Mouse (Mus musculus) kidney, embryonic 14.5 days (tissue): ENCODE measurements at regions not wholly inside any gene's neighbourhood (a gene's known extent, or its start where the extent isn't known, plus 50 kb on each side); places are given as distances from the start of the nearest gene placed in this dataset.

Experiments
- ATAC-seq: fragments of 200-750 bp; cut with Nextera tagmentation; 2 replicates; pipeline ENCODE4 v1.8.0; 2017; ENCODE audit warnings: moderate number of reproducible peaks, mild to moderate bottlenecking, moderate TSS enrichment, moderate library complexity; ENCODE audit not compliant: low FRiP score, low TSS enrichment
- H3K27ac ChIP-seq: fragments of 300-500 bp; sonication (generic); 2 replicates; pipeline ENCODE4 v1.5.1; 2014; ENCODE audit warnings: low read depth, mild to moderate bottlenecking, low read length, moderate library complexity, mixed read lengths
- H3K27me3 ChIP-seq: fragments of 300-500 bp; sonication (generic); 2 replicates; pipeline ENCODE4 v1.6.1; 2014; ENCODE audit warnings: mild to moderate bottlenecking, low read length; ENCODE audit not compliant: control insufficient read depth, insufficient read depth
- H3K36me3 ChIP-seq: fragments of 300-500 bp; sonication (generic); 2 replicates; pipeline ENCODE4 v1.6.1; 2014; ENCODE audit warnings: low read length, mixed read lengths; ENCODE audit not compliant: control insufficient read depth, insufficient read depth
- H3K4me1 ChIP-seq: fragments of 300-500 bp; sonication (generic); 2 replicates; pipeline ENCODE4 v1.6.1; 2014; ENCODE audit warnings: low read length, mixed read lengths; ENCODE audit not compliant: control insufficient read depth, insufficient read depth
- H3K4me2 ChIP-seq: fragments of 300-500 bp; sonication (generic); replicated peaks from 2 replicates; pipeline ENCODE4 v1.6.1; 2014; ENCODE audit warnings: low read depth, mild to moderate bottlenecking, low read length
- H3K4me3 ChIP-seq: fragments of 300-500 bp; sonication (generic); 2 replicates; pipeline ENCODE4 v1.5.1; 2014; ENCODE audit warnings: mild to moderate bottlenecking, low read length
- H3K9ac ChIP-seq: fragments of 300-500 bp; sonication (generic); 2 replicates; pipeline ENCODE4 v1.6.1; 2014; ENCODE audit warnings: low read depth, mild to moderate bottlenecking, low read length, moderate library complexity
- H3K9me3 ChIP-seq: fragments of 300-500 bp; sonication (generic); 2 replicates; pipeline ENCODE4 v1.6.1; 2016; ENCODE audit warnings: low read length; ENCODE audit not compliant: control insufficient read depth
- WGBS: fragments of 180-500 bp; shearing (Covaris S2); extraction: QIAGEN DNeasy Blood & Tissue Kit; methylation state at CpG from one replicate; pipeline ENCODE4 v1.1.7; 2014; 5-methylcytosine and 5-hydroxymethylcytosine counted together

DNA sequence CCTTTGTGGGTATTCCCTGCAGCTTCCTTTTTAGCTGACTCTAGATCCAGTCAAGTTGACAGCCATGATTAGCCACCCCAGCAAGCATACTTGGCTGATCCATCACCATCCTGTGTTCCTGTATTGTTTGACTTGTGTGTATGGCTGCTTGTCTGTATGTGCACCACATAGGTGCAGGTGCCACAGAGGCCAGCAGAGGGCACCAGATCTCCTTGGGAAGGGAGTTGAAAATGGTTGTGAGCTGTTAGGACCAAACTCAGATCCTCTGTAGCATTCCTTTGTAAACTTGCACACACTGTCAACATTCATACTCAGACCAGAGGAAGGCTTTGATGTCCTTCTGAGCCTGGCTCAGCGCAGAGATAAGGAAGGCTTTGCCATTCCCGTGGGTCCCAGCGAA, 169.0 kb upstream of the Sfswap start:
- Histone ChIP-seq H3K4me1 (no peaks in the 10 kb centered on the region), H3K27me3 (no peaks in the 10 kb centered on the region), H3K27ac (no peak overlapping the region), H3K9me3 (peaks cover 4% of the 10 kb centered on the region; the same call in 1 of the 2 replicates), H3K4me2 (no peak overlapping the region), H3K9ac (no peak overlapping the region), H3K36me3 (no peaks in the 10 kb centered on the region), H3K4me3 (no peak overlapping the region)
- WGBS, result 97% methylated on average over 3 of the region's 3 CpGs
- ATAC-seq, result no peak

- H3K27ac ChIP-seq, result no peak overlapping the region
- WGBS, result 58% methylated on average over 7 of the region's 7 CpGs
- no peak overlapping the region for H3K9ac ChIP-seq
- H3K4me2 ChIP-seq, result no peak overlapping the region
- H3K27me3 ChIP-seq, result no peaks in the 10 kb centered on the region
- H3K4me1 ChIP-seq, result no peaks in the 10 kb centered on the region
- no peak overlapping the region for H3K4me3 ChIP-seq
- H3K9me3 ChIP-seq, result no peaks in the 10 kb centered on the region
- H3K36me3 ChIP-seq, result no peaks in the 10 kb centered on the region
- ATAC-seq, result no peak
Observed at GRCm38 (mm10) chr5:129338511-129338910, 162.5 kb upstream of the Sfswap start.

DNA sequence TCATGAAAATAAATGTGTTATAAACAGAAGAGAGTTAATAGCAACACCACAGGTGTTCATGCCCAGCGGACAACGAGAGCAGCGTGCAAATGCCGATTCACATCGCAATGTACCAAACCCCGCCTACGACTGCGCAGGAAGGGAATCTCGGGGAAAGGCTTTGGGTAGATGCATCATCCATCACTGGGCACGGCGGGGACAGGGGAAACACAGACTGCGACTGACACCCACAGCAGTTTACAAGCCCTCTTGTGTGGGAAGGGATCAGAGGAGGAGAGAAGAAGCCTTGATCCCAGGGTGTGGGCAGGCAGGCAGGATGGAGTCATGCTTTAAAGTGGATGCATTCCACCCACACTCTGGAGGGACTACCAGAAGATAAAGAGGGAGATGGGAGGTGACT, 157.0 kb upstream of the Sfswap start:
- Histone ChIP-seq H3K9me3 (no peaks in the 10 kb centered on the region), H3K4me2 (no peak overlapping the region), H3K9ac (no peak overlapping the region), H3K36me3 (no peaks in the 10 kb centered on the region), H3K4me3 (no peak overlapping the region), H3K27me3 (no peaks in the 10 kb centered on the region), H3K27ac (no peak overlapping the region), H3K4me1 (no peaks in the 10 kb centered on the region)
- no peak for ATAC-seq
- WGBS, result 71% methylated on average over 12 of the region's 12 CpGs

GRCm38 (mm10) chr5:129350024-129350423, 151.0 kb upstream of the Sfswap start:
- Histone ChIP-seq H3K9ac (no peak overlapping the region), H3K4me2 (no peak overlapping the region), H3K4me3 (no peak overlapping the region), H3K4me1 (no peaks in the 10 kb centered on the region), H3K27ac (no peak overlapping the region), H3K9me3 (peaks cover 2% of the 10 kb centered on the region; the same call in 1 of the 2 replicates), H3K36me3 (no peaks in the 10 kb centered on the region), H3K27me3 (no peaks in the 10 kb centered on the region)
- ATAC-seq, result no peak
- WGBS, result 38% methylated on average over 12 of the region's 12 CpGs

- WGBS, result 12% methylated on average over 9 of the region's 9 CpGs
- H3K27me3 ChIP-seq, result no peaks in the 10 kb centered on the region
- H3K36me3 ChIP-seq, result no peaks in the 10 kb centered on the region
- no peak for ATAC-seq
- H3K9ac ChIP-seq, result no peak overlapping the region
- no peak overlapping the region for H3K4me2 ChIP-seq
- H3K9me3 ChIP-seq, result peaks cover 2% of the 10 kb centered on the region; the same call in 1 of the 2 replicates
- H3K4me1 ChIP-seq, result no peaks in the 10 kb centered on the region
- H3K27ac ChIP-seq, result no peak overlapping the region
- H3K4me3 ChIP-seq, result no peak overlapping the region
Observed at GRCm38 (mm10) chr5:129353549-129353948, 147.5 kb upstream of the Sfswap start.

DNA sequence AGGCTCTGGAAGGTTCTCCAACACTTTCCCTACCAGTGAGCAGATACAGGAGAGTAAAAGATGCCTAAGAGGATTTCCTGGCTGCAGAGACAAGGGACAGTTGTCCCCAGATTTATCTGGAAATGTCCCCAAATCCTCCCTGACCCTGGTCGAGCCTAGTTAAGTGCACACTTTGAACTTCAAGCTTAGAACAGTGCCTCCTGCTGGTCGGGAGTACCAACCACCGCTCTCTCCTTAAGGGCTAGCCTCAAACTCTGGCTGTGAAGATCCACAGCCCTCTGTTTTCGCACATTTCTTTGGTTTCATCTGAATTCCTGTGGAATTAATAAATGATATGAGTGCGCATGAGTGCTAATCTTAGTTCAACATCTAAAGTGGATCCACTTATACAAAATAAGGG, 146.1 kb upstream of the Sfswap start:
- no peak overlapping the region for H3K4me2 ChIP-seq
- H3K4me3 ChIP-seq, result no peak overlapping the region
- H3K4me1 ChIP-seq, result no peaks in the 10 kb centered on the region
- no peak overlapping the region for H3K27ac ChIP-seq
- WGBS, result 83% methylated on average over 5 of the region's 5 CpGs
- no peak for ATAC-seq
- peaks cover 2% of the 10 kb centered on the region; the same call in 1 of the 2 replicates for H3K9me3 ChIP-seq
- no peaks in the 10 kb centered on the region for H3K36me3 ChIP-seq
- no peak overlapping the region for H3K9ac ChIP-seq
- no peaks in the 10 kb centered on the region for H3K27me3 ChIP-seq

GRCm38 (mm10) chr5:129361527-129361926, 139.5 kb upstream of the Sfswap start:
- no peak for ATAC-seq
- WGBS, result 62% methylated on average over 2 of the region's 2 CpGs
- no peaks in the 10 kb centered on the region for H3K27me3 ChIP-seq
- H3K9ac ChIP-seq, result no peak overlapping the region
- no peaks in the 10 kb centered on the region for H3K4me1 ChIP-seq
- no peaks in the 10 kb centered on the region for H3K36me3 ChIP-seq
- H3K9me3 ChIP-seq, result no peaks in the 10 kb centered on the region
- no peak overlapping the region for H3K27ac ChIP-seq
- no peak overlapping the region for H3K4me2 ChIP-seq
- no peak overlapping the region for H3K4me3 ChIP-seq

DNA sequence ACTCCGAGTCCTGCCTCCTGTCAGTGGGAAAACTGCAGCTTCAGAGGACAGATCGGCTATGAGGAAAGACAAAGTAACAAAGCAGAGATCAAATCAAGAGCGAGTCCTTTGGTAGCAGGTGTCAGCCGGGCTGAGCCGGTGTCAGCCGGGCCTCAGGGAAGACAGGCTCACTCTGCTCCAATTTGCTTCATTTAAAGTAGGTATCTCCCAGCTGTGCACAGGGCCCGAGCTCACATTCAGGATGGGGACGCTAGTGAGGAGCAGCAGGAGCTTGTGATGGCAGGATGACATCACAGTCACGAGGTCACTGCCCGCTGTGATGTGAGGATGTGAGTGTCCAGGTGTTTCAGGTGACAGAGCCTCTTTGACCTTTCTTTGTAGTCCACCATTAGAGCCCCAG, 137.8 kb upstream of the Sfswap start:
- no peaks in the 10 kb centered on the region for H3K27me3 ChIP-seq
- no peaks in the 10 kb centered on the region for H3K4me1 ChIP-seq
- no peak overlapping the region for H3K27ac ChIP-seq
- no peak overlapping the region for H3K9ac ChIP-seq
- 80% methylated on average over 10 of the region's 10 CpGs for WGBS
- no peaks in the 10 kb centered on the region for H3K36me3 ChIP-seq
- H3K9me3 ChIP-seq, result no peaks in the 10 kb centered on the region
- no peak overlapping the region for H3K4me2 ChIP-seq
- no peak for ATAC-seq
- H3K4me3 ChIP-seq, result no peak overlapping the region

GRCm38 (mm10) chr5:129365026-129365425, 136.0 kb upstream of the Sfswap start:
- no peaks in the 10 kb centered on the region for H3K4me1 ChIP-seq
- H3K36me3 ChIP-seq, result no peaks in the 10 kb centered on the region
- no peak overlapping the region for H3K27ac ChIP-seq
- H3K4me3 ChIP-seq, result no peak overlapping the region
- WGBS, result 82% methylated on average over 8 of the region's 8 CpGs
- H3K9me3 ChIP-seq, result no peaks in the 10 kb centered on the region
- H3K9ac ChIP-seq, result no peak overlapping the region
- H3K4me2 ChIP-seq, result no peak overlapping the region
- no peaks in the 10 kb centered on the region for H3K27me3 ChIP-seq
- ATAC-seq, result no peak

- WGBS, result 68% methylated on average over 13 of the region's 13 CpGs
- H3K4me1 ChIP-seq, result no peaks in the 10 kb centered on the region
- no peaks in the 10 kb centered on the region for H3K9me3 ChIP-seq
- H3K36me3 ChIP-seq, result no peaks in the 10 kb centered on the region
- H3K4me3 ChIP-seq, result no peak overlapping the region
- H3K9ac ChIP-seq, result no peak overlapping the region
- no peaks in the 10 kb centered on the region for H3K27me3 ChIP-seq
- no peak overlapping the region for H3K27ac ChIP-seq
- H3K4me2 ChIP-seq, result no peak overlapping the region
- no peak for ATAC-seq
Observed at GRCm38 (mm10) chr5:129367266-129367665, 133.8 kb upstream of the Sfswap start.
